Mouse (Mus musculus) spleen, adult 2 months (tissue): Measurements from ENCODE around the gene Sgpl1. TPM values are rescaled to one million over a fixed set of nuclear protein-coding genes. Genes with fewer than 3 reads are reported as not detected.

Experiments
- DNase-seq, 2 experiments: peaks; one replicate each; pipeline versions ENCODE4 v3.0.0 to v3.0.0-alpha.2; 2012 to 2021; ENCODE audit warnings: low spot score in 2 of 2, low read depth in 1 of 2
- H3K27ac ChIP-seq: fragments of 200-500 bp; 2 replicates; pipeline ENCODE4 v1.5.1; 2012; ENCODE audit warnings: low read length, inconsistent platforms; ENCODE audit not compliant: insufficient read depth
- H3K27me3 ChIP-seq: fragments of 200-500 bp; 2 replicates; pipeline ENCODE4 v1.6.1; 2012; ENCODE audit warnings: mild to moderate bottlenecking, moderate library complexity, low read length, inconsistent platforms; ENCODE audit not compliant: control insufficient read depth, insufficient read depth
- H3K36me3 ChIP-seq: fragments of 200-500 bp; 2 replicates; pipeline ENCODE4 v1.6.1; 2012; ENCODE audit warnings: mild to moderate bottlenecking, low read length, inconsistent platforms; ENCODE audit not compliant: control insufficient read depth, insufficient read depth
- H3K4me1 ChIP-seq: fragments of 200-500 bp; 2 replicates; pipeline ENCODE4 v1.6.1; 2011; ENCODE audit warnings: inconsistent platforms; ENCODE audit not compliant: control insufficient read depth, insufficient read depth, insufficient read length
- H3K4me3 ChIP-seq: fragments of 200-500 bp; 2 replicates; pipeline ENCODE4 v1.5.1; 2011; ENCODE audit warnings: mild to moderate bottlenecking, inconsistent platforms; ENCODE audit not compliant: insufficient read depth, insufficient read length; ENCODE audit errors: extremely low read depth
- CTCF ChIP-seq: fragments of 200-500 bp; IDR thresholded peaks from 2 replicates; pipeline ENCODE4 v1.5.1; 2011; ENCODE audit warnings: mild to moderate bottlenecking, inconsistent platforms; ENCODE audit not compliant: insufficient read depth, insufficient read length, insufficient replicate concordance; ENCODE audit errors: extremely low read depth
- POLR2A ChIP-seq: fragments of 200-500 bp; IDR thresholded peaks from 2 replicates; pipeline ENCODE4 v1.6.1; 2011; ENCODE audit warnings: low read depth, low read length, inconsistent platforms
- WGBS: fragments of 180-500 bp; shearing (Covaris S2); methylation state at CpG from one replicate; pipeline ENCODE4 v1.1.7; 2018; 5-methylcytosine and 5-hydroxymethylcytosine counted together
- polyA plus RNA-seq: library from polyadenylated mRNA; depleted of rRNA; stranded (reverse); fragments of >200 nt; gene quantifications from 2 replicates; pipeline ENCODE4 v1.2.3, GENCODE M21; 2012; rRNA removed

The Sgpl1 gene
- polyA plus RNA-seq, result 22.0 and 26.6 TPM in 2 replicates

DNA sequence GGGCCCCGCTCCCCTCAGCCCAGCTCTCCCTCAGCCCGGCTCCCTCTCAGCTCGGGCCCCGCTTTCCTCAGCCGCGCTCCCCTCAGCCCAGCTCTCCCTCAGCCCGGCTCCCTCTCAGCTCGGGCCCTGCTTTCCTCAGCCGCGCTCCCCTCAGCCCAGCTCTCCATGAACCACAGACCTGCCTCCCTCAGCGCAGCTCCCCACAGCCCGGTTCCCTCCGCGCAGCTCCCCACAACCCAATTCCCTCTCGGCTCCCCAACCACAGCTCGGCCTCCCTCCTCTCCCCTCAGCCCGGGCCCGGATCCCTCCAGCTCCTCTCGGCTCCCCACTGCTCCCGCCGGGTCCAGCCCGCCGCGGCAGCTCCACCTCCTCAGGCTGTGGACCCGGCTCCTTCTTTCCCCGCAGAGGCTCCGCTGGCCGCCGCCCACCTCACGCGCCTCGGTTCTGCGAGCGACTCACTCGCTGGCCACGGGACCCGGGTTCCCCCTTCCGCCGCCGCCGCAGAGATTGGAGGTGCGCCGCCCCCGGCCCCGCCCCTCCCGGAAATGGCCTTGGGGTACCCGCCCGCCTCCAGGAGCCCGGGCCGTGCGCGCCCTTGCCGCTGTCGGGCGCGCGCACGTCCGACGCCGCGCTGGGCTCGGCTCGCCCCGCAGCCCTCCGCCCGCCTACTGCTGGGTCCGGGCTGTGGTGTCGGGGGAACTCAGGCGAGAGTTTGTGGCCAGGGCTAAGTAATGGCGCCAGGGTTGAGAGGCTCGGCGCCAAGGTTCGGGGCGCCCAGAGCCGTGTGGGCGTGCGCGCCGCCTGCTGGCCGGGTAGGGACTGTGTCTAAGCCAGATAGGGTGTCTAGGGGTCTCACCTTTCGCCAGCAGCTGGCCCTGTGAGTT lies at the start of gene Sgpl1:
Gene Sgpl1, minus strand, starts transcription at position 547 of the 884 bp plus-strand sequence.
- Histone ChIP-seq H3K27me3 (no peaks in the 10 kb centered on the region), H3K36me3 (peaks cover 1% of the 10 kb centered on the region; the same call in 1 of the 2 replicates), H3K4me1 (peaks cover 3% of the 10 kb centered on the region), H3K4me3 (peak within 1 kb of the TSS; percentile 97), H3K27ac (peak within 1 kb of the TSS; percentile 91)
- TF ChIP-seq POLR2A (peak; percentile 62), CTCF (peak; percentile 78)
- DNase-seq, result peak; percentile 81 to 87
- 1% methylated on average over 81 of the region's 82 CpGs for WGBS

GRCm38 (mm10) chr10:61195718-61196291 lies 48.3 kb upstream of the Sgpl1 start:
- no peak for TF ChIP-seq POLR2A
- no peak for TF ChIP-seq CTCF
- Histone ChIP-seq H3K36me3 (no peaks in the 10 kb centered on the region), H3K4me3 (no peak overlapping the region), H3K27me3 (no peaks in the 10 kb centered on the region), H3K4me1 (0 out of 2 replicates have a peak, but pooled peaks cover under 1% of the 10 kb centered on the region), H3K27ac (no peak overlapping the region)
- no peak for DNase-seq
- WGBS, result 89% methylated on average over 5 of the region's 5 CpGs

- Histone ChIP-seq H3K4me3 (no peak overlapping the region), H3K27ac (no peak overlapping the region), H3K36me3 (no peaks in the 10 kb centered on the region), H3K4me1 (no peaks in the 10 kb centered on the region), H3K27me3 (no peaks in the 10 kb centered on the region)
- TF ChIP-seq CTCF, result no peak
- no peak for TF ChIP-seq POLR2A
- DNase-seq, result no peak
- WGBS, result 81% methylated on average over 8 of the region's 8 CpGs
Measured at GRCm38 (mm10) chr10:61195216-61195615, 47.7 kb upstream of the Sgpl1 start.

DNA sequence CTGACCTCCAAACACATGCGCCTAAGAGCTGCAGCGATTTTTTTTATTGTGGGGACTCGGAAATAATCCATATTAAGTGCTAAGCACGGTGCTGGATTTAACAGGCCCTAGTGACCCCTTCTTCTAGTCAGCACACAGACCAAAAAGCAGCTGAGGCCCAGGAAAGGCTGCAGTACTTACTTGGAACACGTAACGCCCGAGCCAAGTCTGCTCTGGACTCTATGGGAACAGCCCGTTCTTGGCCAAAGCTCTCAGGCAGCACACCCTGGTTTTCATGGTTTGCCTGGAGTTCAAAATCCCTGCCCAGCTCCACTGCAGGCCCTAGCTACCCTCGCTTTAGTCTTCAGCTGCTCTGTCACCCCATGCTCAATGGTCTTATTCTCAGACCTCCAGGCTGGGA lies 47.1 kb upstream of the Sgpl1 start:
- WGBS, result 88% methylated on average over 9 of the region's 9 CpGs
- no peaks in the 10 kb centered on the region for H3K27me3 ChIP-seq

DNA sequence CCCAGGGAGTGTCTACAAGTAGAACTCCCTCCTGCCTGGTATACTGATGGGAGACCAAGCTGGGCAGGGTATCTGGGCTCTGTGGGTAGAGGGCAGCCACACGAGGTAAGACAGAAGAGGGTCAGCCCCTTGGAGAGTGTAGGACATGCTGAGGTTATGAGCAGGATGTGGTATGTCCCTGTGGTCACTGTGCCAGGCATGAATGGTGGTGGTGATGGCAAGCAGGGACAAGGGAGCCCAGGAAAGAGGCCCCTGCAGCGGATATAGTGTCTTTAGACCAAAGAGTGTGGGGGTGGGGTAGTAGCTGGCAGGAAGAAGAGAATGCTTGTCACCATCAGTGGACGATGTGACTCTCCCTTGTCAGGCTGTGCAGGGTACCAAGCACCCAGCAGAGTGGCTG lies 40.5 kb upstream of the Sgpl1 start:
- Histone ChIP-seq H3K27me3 (no peaks in the 10 kb centered on the region), H3K27ac (no peak overlapping the region), H3K36me3 (no peaks in the 10 kb centered on the region), H3K4me1 (no peaks in the 10 kb centered on the region), H3K4me3 (no peak overlapping the region)
- WGBS, result 15% methylated on average over 3 of the region's 3 CpGs
- no peak for DNase-seq
- TF ChIP-seq CTCF, result no peak
- TF ChIP-seq POLR2A, result no peak

More for the DNA sequence above, 47.1 kb upstream of the Sgpl1 start:
- Histone ChIP-seq H3K4me1 (no peaks in the 10 kb centered on the region), H3K27ac (no peak overlapping the region), H3K4me3 (no peak overlapping the region), H3K36me3 (no peaks in the 10 kb centered on the region)
- DNase-seq, result no peak
- TF ChIP-seq CTCF, result no peak
- TF ChIP-seq POLR2A, result no peak

DNA sequence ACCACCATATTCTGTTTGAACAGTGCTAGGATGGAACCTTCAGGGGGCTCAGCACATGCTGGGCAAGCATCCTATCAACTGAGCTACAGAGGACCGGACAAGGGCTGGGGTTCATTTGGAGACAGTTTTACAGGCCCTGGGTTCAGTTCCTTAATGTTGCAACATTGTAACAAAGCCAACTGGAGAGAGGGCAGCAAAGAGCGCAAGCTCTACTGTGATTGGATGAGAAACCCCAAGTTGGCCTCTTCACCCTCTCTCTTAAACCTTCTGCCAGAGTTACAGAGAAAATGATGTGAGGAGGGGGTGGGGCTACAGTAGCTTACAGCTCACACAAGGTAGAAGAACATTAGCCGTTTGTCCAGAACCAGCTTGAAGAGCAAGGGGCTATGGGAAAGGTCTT lies 39.5 kb upstream of the Sgpl1 start:
- H3K4me3 ChIP-seq, result no peak overlapping the region
- TF ChIP-seq POLR2A, result no peak
- no peak for TF ChIP-seq CTCF
- H3K27me3 ChIP-seq, result no peaks in the 10 kb centered on the region
- no peak overlapping the region for H3K27ac ChIP-seq
- H3K4me1 ChIP-seq, result no peaks in the 10 kb centered on the region
- no peaks in the 10 kb centered on the region for H3K36me3 ChIP-seq
- no peak for DNase-seq
- 77% methylated on average over 3 of the region's 3 CpGs for WGBS
